Mouse (Mus musculus) ES-E14 (cell line): Measurements from ENCODE around the gene Ajm1.

Experiments used
- CHD2 ChIP-seq: IDR thresholded peaks from 2 replicates; pipeline ENCODE4 v1.6.1; 2014; ENCODE audit warnings: mild to moderate bottlenecking, low read depth, low read length, inconsistent platforms
- MAFK ChIP-seq: IDR thresholded peaks from 2 replicates; pipeline ENCODE4 v1.6.1; 2014; ENCODE audit warnings: mild to moderate bottlenecking, low read depth, low read length, inconsistent platforms; ENCODE audit not compliant: insufficient read depth
- ZNF384 ChIP-seq: IDR thresholded peaks from 2 replicates; pipeline ENCODE4 v1.6.1; 2012; ENCODE audit warnings: low read depth, low read length, inconsistent platforms

- TF ChIP-seq MAFK (no peak), ZNF384 (no peak), CHD2 (no peak)
These were observed 22.8 kb downstream of the Ajm1 start for GRCm38 (mm10) chr2:25558774-25559173.
